Mouse (Mus musculus) ES-E14 (cell line): Measurements from ENCODE around the gene Il18.

Experiments used
- CHD2 ChIP-seq: IDR thresholded peaks from 2 replicates; pipeline ENCODE4 v1.6.1; 2014; ENCODE audit warnings: mild to moderate bottlenecking, low read depth, low read length, inconsistent platforms
- HCFC1 ChIP-seq: IDR thresholded peaks from 2 replicates; pipeline ENCODE4 v1.6.1; 2012; ENCODE audit warnings: low read length, inconsistent platforms, borderline replicate concordance; ENCODE audit not compliant: insufficient read depth
- MAFK ChIP-seq: IDR thresholded peaks from 2 replicates; pipeline ENCODE4 v1.6.1; 2014; ENCODE audit warnings: mild to moderate bottlenecking, low read depth, low read length, inconsistent platforms; ENCODE audit not compliant: insufficient read depth
- ZC3H11A ChIP-seq: IDR thresholded peaks from 2 replicates; pipeline ENCODE4 v1.6.1; 2012; ENCODE audit warnings: low read depth, mild to moderate bottlenecking, inconsistent platforms, low read length, borderline replicate concordance
- ZNF384 ChIP-seq: IDR thresholded peaks from 2 replicates; pipeline ENCODE4 v1.6.1; 2012; ENCODE audit warnings: low read depth, low read length, inconsistent platforms

GRCm38 (mm10) chr9:50612115-50612514, 57.5 kb downstream of the Il18 start:
- TF ChIP-seq ZC3H11A (no peak), MAFK (no peak), CHD2 (no peak), HCFC1 (no peak), ZNF384 (no peak)
